Mouse (Mus musculus) stomach, postnatal 0 days (tissue): ENCODE data around the gene Ranbp9.

Source experiments
- CTCF ChIP-seq: IDR thresholded peaks from 2 replicates; pipeline ENCODE4 v1.5.1; 2016; ENCODE audit warnings: antibody characterized with exemption, low read depth, mild to moderate bottlenecking, moderate library complexity
- EP300 ChIP-seq: optimal IDR thresholded peaks from 2 replicates; pipeline ENCODE3; 2016; ENCODE audit warnings: antibody characterized with exemption

DNA sequence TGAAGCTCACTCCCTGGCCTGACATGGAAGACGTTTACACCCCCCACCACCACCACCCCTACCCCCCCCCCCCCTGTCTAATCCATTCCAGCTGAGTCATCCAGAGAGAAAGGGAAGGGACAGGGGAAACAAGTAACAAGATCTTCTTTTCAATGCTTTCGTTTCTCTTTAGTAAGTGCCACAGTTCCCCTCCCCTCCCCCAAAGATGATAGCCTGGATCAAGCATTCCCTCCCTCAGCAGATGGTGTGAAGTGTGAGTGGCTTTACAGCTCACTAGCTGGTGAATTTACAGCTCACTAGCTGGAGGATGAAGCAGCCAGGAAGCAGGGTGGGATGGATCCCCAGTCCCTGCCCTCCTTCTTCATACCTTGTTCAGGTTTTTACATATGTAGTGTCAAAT lies 15.6 kb upstream of the Ranbp9 start:
- TF ChIP-seq CTCF (no peak), EP300 (no peak)
